In the genomic region with DNA sequence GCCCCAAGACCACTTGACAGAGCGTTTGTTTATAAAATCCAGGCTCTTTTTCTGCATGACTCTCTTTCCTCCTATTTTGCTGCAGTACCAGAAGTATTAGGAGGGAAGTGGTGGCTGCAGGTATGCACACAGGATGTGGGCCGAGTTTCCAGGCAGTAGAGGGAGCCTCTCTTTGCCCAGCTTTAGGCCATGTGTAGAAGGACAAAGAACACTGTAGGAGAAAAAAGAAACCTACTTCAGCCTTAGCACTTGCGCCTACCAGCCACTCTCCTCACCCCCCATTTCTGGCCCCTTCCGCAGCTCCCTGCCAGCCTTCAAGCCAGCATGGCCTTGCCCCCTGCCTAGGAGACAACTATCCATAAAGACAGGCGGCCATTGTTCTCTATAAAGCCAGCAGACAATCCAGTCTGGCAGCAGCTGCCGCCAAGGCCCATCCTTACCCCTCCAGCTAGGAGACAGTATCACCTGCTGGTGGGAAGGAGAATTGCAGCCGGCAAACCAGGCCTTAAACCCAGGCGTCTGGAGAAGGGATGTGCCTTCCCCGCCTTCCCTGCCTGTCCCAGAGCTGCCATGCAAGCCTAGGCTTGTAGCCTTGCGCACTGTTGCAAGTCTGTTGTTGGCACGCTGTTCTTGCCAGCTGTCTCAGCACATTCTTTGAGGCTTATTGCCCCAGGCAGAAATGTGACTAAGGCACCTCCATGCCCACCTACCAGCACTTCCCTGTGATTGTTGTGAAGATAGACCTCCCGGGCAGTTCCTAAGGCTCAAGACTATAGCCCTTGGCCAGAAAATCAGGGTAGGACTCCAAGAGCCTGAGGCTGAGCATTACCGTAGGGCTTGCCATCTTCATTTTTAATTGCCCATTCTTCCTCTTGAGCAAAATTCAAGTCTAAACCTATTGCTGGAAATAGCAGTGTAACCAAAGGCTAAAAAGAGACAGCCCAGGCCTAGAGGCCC, we compare ENCODE assay signal across 8 mouse cellular contexts. TPM values are rescaled to one million over a fixed set of nuclear protein-coding genes. Genes with fewer than 3 reads are reported as not detected.
DNase-seq lines count a peak whose midpoint lies in the region; ATAC-seq and TF ChIP-seq lines count a peak whose summit lies in the region.

No protein-coding gene starts in this region.

- TF ChIP-seq EP300 in heart, adult 2 months (IDR thresholded peaks at IDR 0.05; ENCODE audit: insufficient read depth, low read depth, low read length) = peak; percentile 94

- no peak overlapping the region for H3K4me2 ChIP-seq in embryonic facial prominence, embryonic 11.5 days (ENCODE audit: low read depth, low read length)
- no peak overlapping the region for H3K4me2 ChIP-seq in limb, embryonic 15.5 days

- no peak overlapping the region for H3K4me3 ChIP-seq in embryonic facial prominence, embryonic 11.5 days (ENCODE audit: low read depth, low read length)
- no peak overlapping the region for H3K4me3 ChIP-seq in heart, adult 2 months
- H3K4me3 ChIP-seq in limb, embryonic 15.5 days = no peak overlapping the region

- no peaks in the 10 kb centered on the region for H3K9me3 ChIP-seq in embryonic facial prominence, embryonic 11.5 days (replicated peaks; ENCODE audit: control insufficient read depth, low read length)
- no peaks in the 10 kb centered on the region for H3K9me3 ChIP-seq in limb, embryonic 15.5 days

- intact Hi-C loops in heart, adult 2 months (cut with DNase I) = loop anchor here (1.0 to 5.0 kb wide), 3 partner anchors 16 to 70 kb away; partner anchors contain the start of genes Mapk1 and Ppm1f

- ATAC-seq in embryonic facial prominence, embryonic 11.5 days (replicated peaks; ENCODE audit: insufficient number of reproducible peaks, low FRiP score, low TSS enrichment, low read depth) = peak; percentile 94
- ATAC-seq in limb, embryonic 15.5 days (ENCODE audit: insufficient number of reproducible peaks, low FRiP score, low TSS enrichment, low read depth) = peak; percentile 72
- peak; percentile 78 for ATAC-seq in monocyte, adult 5-6 weeks (replicated peaks; ENCODE audit: insufficient number of reproducible peaks, low FRiP score, low TSS enrichment, poor library complexity, severe bottlenecking)

- 37% methylated on average over 13 of the region's 13 CpGs for WGBS in embryonic facial prominence, embryonic 11.5 days
- WGBS in heart, adult 2 months = 50% methylated on average over 13 of the region's 13 CpGs
- WGBS in limb, embryonic 15.5 days = 41% methylated on average over 13 of the region's 13 CpGs

- H3K4me1 ChIP-seq in embryonic facial prominence, embryonic 11.5 days (ENCODE audit: control insufficient read depth, insufficient read depth, low read length) = no peaks in the 10 kb centered on the region
- peaks cover 14% of the 10 kb centered on the region for H3K4me1 ChIP-seq in heart, adult 2 months (ENCODE audit: control insufficient read depth, insufficient read depth, low read length)
- H3K4me1 ChIP-seq in limb, embryonic 15.5 days = peaks cover 12% of the 10 kb centered on the region

- H3K79me2 ChIP-seq in heart, adult 2 months (replicated peaks; ENCODE audit: control insufficient read depth, insufficient read depth, low read length) = no peaks in the 10 kb centered on the region

- TF ChIP-seq CTCF in heart, adult 2 months (IDR thresholded peaks at IDR 0.05) = no peak; the same call in none of the 2 replicates

- TF ChIP-seq POLR2A in heart, adult 2 months (IDR thresholded peaks at IDR 0.05; ENCODE audit: insufficient read depth, low read depth, low read length) = no peak

- H3K36me3 ChIP-seq in embryonic facial prominence, embryonic 11.5 days (replicated peaks; ENCODE audit: control insufficient read depth, insufficient read depth, low read depth, low read length) = no peaks in the 10 kb centered on the region; the same call in 1 of the 2 replicates
- H3K36me3 ChIP-seq in heart, adult 2 months (ENCODE audit: control insufficient read depth, insufficient read depth, low read length) = peaks cover 21% of the 10 kb centered on the region
- peaks cover 83% of the 10 kb centered on the region for H3K36me3 ChIP-seq in limb, embryonic 15.5 days

- DNase-seq in 3134 (ENCODE audit: extremely low read depth, insufficient read length, low spot score) = peak; percentile 61
- peak; percentile 88 for DNase-seq in adrenal gland, postnatal 14 days
- DNase-seq in embryonic facial prominence, embryonic 11.5 days (ENCODE audit: low spot score) = peak; percentile 87
- DNase-seq in heart, adult 2 months = peak; percentile 78 to 82
- DNase-seq in kidney, adult 8-10 months = peak; percentile 67 to 76
- peak; percentile 74 to 87 for DNase-seq in spleen, postnatal 4 days (ENCODE audit: low spot score in 2 of 2)

- H3K9ac ChIP-seq in embryonic facial prominence, embryonic 11.5 days (replicated peaks; ENCODE audit: low read length) = peak overlapping the region; percentile 46
- H3K9ac ChIP-seq in heart, adult 2 months (ENCODE audit: low read depth, low read length) = peak overlapping the region; percentile 18; the same call in 1 of the 2 replicates
- H3K9ac ChIP-seq in limb, embryonic 15.5 days = no peak overlapping the region

- H3K27ac ChIP-seq in embryonic facial prominence, embryonic 11.5 days (replicated peaks; ENCODE audit: low read depth, low read length) = 0 out of 2 replicates have a peak overlapping the region, but pooled peaks have one; percentile 41
- peak overlapping the region; percentile 72 for H3K27ac ChIP-seq in heart, adult 2 months
- H3K27ac ChIP-seq in limb, embryonic 15.5 days = peak overlapping the region; percentile 58

- no peaks in the 10 kb centered on the region for H3K27me3 ChIP-seq in embryonic facial prominence, embryonic 11.5 days (ENCODE audit: control insufficient read depth, insufficient read depth, low read length)
- H3K27me3 ChIP-seq in heart, adult 2 months (ENCODE audit: control insufficient read depth, insufficient read depth, low read length) = no peaks in the 10 kb centered on the region
- no peaks in the 10 kb centered on the region for H3K27me3 ChIP-seq in limb, embryonic 15.5 days

RNA-seq across cellular contexts. Expression of gene Ppm1f, which starts 15.7 kb away (rescaled TPM):
- total RNA-seq in adrenal gland, postnatal 14 days (2021) = 37.8 and 39.0 TPM in 2 replicates
- polyA plus RNA-seq in embryonic facial prominence, embryonic 11.5 days (2014; fragmentation: Nextera tagmentation; extraction: Ambion mirVana) = 15.6 and 18.2 TPM in 2 replicates
- total RNA-seq in heart, adult 2 months (2021) = 10 to 100 TPM; 20.9 to 24.6 TPM
- 15.6 and 20.9 TPM in 2 replicates for polyA plus RNA-seq in heart, adult 2 months (2012; rRNA removed)
- polyA plus RNA-seq in limb, embryonic 15.5 days (2015; fragmentation: Nextera tagmentation; extraction: Ambion mirVana) = 28.6 and 29.6 TPM in 2 replicates
- total RNA-seq in monocyte, adult 5-6 weeks (2017) = 4.3 to 10.6 TPM (median 6.3 TPM) in 3 replicates

RNA-seq across cellular contexts. Expression of gene Vpreb1, which starts 41.3 kb away (rescaled TPM):
- 1.5 TPM in 1 of 2 replicates, not detected in the other for total RNA-seq in adrenal gland, postnatal 14 days (2021)
- polyA plus RNA-seq in embryonic facial prominence, embryonic 11.5 days (2014; fragmentation: Nextera tagmentation; extraction: Ambion mirVana) = 1.8 and 2.1 TPM in 2 replicates
- not detected for total RNA-seq in heart, adult 2 months (2021)
- polyA plus RNA-seq in heart, adult 2 months (2012; rRNA removed) = 0.88 TPM in 1 of 2 replicates, not detected in the other
- polyA plus RNA-seq in limb, embryonic 15.5 days (2015; fragmentation: Nextera tagmentation; extraction: Ambion mirVana) = 2.0 and 2.4 TPM in 2 replicates
- 0.68 TPM in 1 of 3 replicates, not detected in the others for total RNA-seq in monocyte, adult 5-6 weeks (2017)

RNA-seq across cellular contexts. Expression of gene Top3b, which starts 41.4 kb away (rescaled TPM):
- 57.0 and 72.3 TPM in 2 replicates for total RNA-seq in adrenal gland, postnatal 14 days (2021)
- 56.8 and 64.1 TPM in 2 replicates for polyA plus RNA-seq in embryonic facial prominence, embryonic 11.5 days (2014; fragmentation: Nextera tagmentation; extraction: Ambion mirVana)
- 10 to 100 TPM; 23.7 to 24.3 TPM for total RNA-seq in heart, adult 2 months (2021)
- 38.1 and 58.7 TPM in 2 replicates for polyA plus RNA-seq in heart, adult 2 months (2012; rRNA removed)
- polyA plus RNA-seq in limb, embryonic 15.5 days (2015; fragmentation: Nextera tagmentation; extraction: Ambion mirVana) = 72.0 and 76.4 TPM in 2 replicates
- total RNA-seq in monocyte, adult 5-6 weeks (2017) = 56.2 to 96.3 TPM (median 60.3 TPM) in 3 replicates

RNA-seq across cellular contexts. Expression of gene Igll1, which starts 48.1 kb away (rescaled TPM):
- total RNA-seq in adrenal gland, postnatal 14 days (2021) = 0.41 TPM in 1 of 2 replicates, not detected in the other
- polyA plus RNA-seq in embryonic facial prominence, embryonic 11.5 days (2014; fragmentation: Nextera tagmentation; extraction: Ambion mirVana) = not detected in 2 replicates
- total RNA-seq in heart, adult 2 months (2021) = not detected
- polyA plus RNA-seq in heart, adult 2 months (2012; rRNA removed) = not detected in 2 replicates
- polyA plus RNA-seq in limb, embryonic 15.5 days (2015; fragmentation: Nextera tagmentation; extraction: Ambion mirVana) = 0.52 and 0.62 TPM in 2 replicates
- total RNA-seq in monocyte, adult 5-6 weeks (2017) = not detected in 3 replicates
